Mouse (Mus musculus): ENCODE results near the gene Ebf1.

Gene Ebf1

DNA sequence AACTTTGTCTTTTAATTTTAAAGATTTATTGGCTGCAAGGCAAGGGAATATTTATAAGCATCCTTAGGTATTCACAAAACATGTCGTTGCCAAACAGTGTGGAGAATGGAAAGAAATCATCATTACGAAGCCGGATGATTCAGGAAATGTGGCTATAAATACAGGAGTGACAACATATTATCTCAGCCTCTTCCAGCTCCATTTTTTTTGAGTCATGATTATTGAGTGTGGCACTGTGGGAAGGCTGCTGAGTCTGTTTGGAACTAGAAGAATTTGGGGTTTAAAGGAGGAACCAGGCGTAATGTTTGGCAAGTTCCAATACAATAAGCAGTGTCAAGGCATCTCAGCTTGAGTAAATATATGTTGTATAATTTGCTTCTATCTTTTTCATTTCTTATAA is 326.7 kb downstream of the Ebf1 start:
- DNase-seq (ENCODE audit: extremely low spot score, low read depth, low spot score) = no peak

DNA sequence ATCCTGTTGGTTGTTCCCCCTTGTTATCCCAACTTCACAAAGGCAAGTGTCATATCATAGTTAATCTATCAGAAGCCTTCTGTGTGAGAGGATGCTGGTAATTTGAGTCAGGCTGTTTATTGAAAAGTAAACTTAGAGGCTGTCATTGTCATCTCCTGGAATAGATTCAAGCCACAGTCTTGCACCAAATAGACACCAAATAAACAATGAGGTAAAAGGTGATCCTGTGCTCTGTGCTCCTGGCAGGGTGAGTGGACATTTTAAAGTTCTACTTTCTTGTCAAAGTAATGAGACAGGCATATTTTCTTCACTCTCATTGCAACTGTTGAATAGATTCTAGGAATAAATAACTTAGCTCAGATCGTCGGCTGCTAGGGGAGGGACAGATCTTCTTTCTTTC is 327.3 kb downstream of the Ebf1 start:
- DNase-seq (ENCODE audit: extremely low spot score, low read depth, low spot score) = no peak

GRCm38 (mm10) chr11:44946618-44947017 is 329.5 kb downstream of the Ebf1 start:
- DNase-seq (ENCODE audit: extremely low spot score, low read depth, low spot score) = no peak

DNA sequence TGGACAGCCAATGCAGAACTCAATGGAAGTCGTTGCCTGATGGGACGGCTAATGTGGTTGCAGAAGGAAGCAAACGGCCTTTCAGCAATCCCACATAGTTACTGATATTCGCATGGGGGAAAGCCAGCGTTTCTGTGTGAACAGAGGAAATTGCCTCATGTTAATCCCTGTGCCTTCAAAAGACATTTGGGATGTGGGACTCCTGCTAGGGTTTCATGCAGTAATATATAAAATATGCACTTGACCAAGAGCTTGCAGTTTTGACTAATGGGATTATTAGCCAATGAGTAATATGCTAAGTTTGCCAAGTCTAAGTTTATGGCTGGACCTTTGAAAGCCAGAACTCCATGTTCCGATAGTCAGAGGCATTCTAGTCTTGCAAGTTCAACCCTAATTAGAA is 331.4 kb downstream of the Ebf1 start:
- no peak for DNase-seq (ENCODE audit: extremely low spot score, low read depth, low spot score)

DNA sequence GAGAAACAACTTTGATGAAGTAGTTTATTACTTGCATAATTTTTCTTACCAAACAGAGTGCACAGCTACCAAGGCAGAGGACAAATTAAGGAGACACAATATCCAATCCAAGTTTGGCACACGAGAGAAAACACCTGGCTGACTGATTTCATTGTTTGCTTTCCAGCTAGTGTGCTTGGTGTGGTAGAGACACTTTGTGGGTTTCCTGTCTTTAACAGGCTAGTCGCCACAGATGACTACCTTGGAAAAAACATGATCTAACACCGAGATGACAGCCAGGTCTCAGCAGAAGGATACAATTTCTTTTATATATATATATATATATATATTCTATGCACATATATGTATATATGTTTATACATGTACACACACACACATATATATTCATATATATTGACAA is 332.0 kb downstream of the Ebf1 start:
- DNase-seq (ENCODE audit: extremely low spot score, low read depth, low spot score) = no peak

DNA sequence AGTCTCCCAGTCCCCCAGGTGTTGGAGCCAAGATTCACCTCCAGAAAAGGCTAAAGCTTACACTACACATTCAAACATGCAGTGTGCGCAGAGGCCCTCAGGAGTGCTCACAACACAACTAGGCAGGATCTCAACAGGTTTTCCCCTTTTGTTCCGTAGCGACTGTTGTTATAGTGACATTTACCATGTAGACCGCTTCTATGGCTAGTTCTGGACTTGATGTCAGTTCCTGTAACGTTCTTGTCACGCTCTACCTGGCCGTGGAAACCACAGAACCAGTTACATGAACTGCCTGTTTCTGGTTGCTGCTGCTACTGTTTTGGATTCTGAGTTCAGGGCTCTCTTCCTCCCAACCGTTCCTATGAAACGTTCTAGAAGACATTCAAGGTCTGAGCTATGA is 333.2 kb downstream of the Ebf1 start:
- DNase-seq (ENCODE audit: extremely low spot score, low read depth, low spot score) = no peak

DNA sequence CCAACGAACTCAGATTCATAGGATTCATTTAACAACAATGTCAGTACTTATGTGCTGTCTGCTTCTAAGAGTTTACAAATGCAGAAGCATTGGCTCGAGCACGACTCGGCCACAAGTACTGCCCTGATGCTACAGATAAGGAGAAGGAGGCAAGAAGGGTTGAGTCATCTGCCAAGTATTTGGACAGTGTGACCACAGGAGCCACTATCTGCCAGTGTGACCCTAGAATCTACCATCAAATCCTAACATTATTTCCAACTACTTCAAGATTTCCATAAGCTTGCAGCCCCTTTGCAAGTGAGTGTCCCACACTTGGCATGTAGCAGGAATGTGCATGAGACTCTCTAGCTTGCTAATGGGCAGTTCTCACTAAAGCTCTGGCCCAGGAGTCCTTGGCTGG is 334.4 kb downstream of the Ebf1 start:
- DNase-seq (ENCODE audit: extremely low spot score, low read depth, low spot score) = no peak

DNA sequence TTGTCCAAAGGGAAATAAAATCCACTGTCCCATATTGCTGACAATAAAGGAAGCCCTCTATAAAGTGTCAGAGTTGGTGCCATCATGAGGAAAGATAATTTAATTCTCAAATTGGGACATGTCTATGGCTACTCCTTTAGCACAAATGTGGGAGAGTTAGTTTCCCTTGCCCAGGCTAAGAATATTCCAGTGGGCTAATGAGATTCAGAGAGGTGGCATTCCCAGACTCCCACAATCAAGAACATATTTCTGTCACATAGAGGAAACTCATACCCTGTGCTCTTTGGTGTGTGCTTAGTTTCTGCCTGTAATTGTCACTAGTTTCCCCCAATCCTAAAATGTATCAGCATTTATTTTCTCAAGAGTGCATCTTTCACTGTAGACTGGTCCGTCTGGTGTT is 336.2 kb downstream of the Ebf1 start:
- DNase-seq (ENCODE audit: extremely low spot score, low read depth, low spot score) = no peak

DNA sequence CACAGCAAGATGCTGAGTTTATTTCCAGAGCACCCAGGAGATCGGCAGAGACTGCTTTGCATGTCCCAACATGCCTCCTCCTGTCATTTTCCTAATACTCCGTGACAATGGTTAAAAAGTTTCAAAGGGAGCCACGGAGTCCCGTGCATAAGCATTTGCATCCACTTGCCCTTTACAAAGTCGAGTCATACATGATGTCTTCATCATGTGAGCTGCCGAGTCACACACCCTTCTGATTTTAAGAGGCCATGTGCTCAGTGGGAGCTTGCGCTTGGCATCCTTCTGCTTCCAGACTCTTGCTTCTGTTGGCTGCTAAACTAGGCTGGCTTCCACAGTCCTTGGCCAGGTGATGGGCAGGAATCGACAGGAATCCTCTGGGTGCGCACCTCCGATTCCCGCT is 336.7 kb downstream of the Ebf1 start:
- DNase-seq (ENCODE audit: extremely low spot score, low read depth, low spot score) = no peak

- no peak for DNase-seq (ENCODE audit: extremely low spot score, low read depth, low spot score)
Measured at GRCm38 (mm10) chr11:44954362-44954761, 337.2 kb downstream of the Ebf1 start.

GRCm38 (mm10) chr11:44962746-44963440 is 345.8 kb downstream of the Ebf1 start:
- DNase-seq (ENCODE audit: extremely low spot score, low read depth, low spot score) = no peak

- DNase-seq (ENCODE audit: extremely low spot score, low read depth, low spot score) = no peak
Measured at GRCm38 (mm10) chr11:44969011-44969410, 351.9 kb downstream of the Ebf1 start.

DNA sequence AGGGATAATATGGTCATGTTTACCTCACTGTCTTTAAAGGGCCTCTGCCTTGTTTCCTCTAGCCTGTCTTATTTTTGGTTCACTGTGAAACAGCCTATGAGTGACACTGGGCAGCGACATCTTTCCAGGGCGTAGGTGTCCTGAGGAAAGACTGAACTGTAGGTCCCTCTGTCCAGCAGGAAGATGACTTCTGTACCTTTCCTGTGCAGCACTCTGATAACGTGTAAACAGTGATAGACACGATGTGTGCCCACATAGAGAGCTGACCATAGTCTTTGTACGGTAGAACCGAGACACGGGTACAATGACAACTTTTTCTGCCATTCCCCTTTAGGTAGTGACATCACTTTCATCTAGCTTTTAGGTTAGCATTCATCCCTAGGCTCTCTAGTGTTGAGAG is 357.2 kb downstream of the Ebf1 start:
- DNase-seq (ENCODE audit: extremely low spot score, low read depth, low spot score) = no peak

DNA sequence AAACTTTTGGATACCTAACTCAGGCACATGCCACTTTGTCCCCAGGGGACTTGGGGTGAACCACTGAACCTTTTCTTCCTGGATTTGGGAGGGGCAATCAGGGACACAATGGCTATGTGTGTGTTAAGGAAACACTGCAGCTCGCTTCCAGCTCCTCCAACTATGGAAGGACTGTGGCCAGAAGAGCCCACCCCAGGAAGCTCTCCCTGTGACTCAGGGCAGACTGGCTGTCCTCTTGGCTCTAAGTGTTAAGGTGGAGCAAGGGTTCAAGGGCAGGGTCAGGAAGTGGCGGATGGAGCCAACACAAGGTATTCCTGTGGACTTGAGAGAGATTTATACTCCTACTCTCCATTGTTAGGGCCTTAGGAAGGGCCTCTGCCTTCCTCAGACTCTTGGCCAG is 358.0 kb downstream of the Ebf1 start:
- no peak for DNase-seq (ENCODE audit: extremely low spot score, low read depth, low spot score)

GRCm38 (mm10) chr11:44976254-44976802 is 359.2 kb downstream of the Ebf1 start:
- DNase-seq (ENCODE audit: extremely low spot score, low read depth, low spot score) = no peak

DNA sequence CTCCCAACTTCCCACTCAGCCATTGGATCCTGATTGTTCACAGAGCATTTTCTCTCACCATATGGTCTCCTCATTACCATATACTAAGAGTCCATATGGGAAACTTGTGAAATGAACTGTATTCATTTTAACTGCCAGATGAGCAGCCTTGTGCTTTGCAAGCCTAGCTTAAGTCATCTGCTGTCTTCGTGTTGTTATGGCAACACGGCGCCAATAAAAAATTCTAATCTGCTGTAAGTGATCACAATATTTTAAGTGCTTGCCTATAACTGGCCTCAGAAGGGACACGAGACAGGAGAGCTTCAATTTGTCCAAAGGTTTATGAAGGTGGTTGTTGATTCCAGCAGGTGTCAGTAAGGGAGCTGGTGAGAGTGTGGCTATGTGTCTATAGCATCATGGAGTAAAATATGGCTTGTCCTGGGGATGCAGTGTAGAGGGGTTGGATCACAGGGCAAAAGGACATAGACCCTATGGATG is 360.8 kb downstream of the Ebf1 start:
- DNase-seq (ENCODE audit: extremely low spot score, low read depth, low spot score) = no peak

GRCm38 (mm10) chr11:44979391-44979790 is 362.3 kb downstream of the Ebf1 start:
- no peak for DNase-seq (ENCODE audit: extremely low spot score, low read depth, low spot score)

DNA sequence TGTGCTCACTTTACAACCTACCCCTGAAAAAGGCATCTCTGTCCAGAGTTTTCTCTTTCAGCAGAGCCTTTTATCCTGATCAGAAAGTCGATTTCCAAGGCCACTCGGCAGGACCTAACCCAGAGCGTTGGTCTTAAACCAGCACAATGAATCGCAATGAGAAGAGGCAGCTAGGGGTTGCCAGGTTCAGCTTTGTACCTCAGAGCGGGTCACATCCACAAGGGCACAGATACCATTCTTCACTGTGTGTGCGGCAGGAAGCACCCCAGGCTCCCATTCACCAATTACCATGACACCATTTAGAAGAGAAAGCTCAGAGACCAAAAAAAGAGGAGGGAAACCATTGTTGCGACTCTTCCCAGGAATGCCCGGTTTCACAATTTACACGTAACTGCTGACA is 365.1 kb downstream of the Ebf1 start:
- DNase-seq (ENCODE audit: extremely low spot score, low read depth, low spot score) = no peak

DNA sequence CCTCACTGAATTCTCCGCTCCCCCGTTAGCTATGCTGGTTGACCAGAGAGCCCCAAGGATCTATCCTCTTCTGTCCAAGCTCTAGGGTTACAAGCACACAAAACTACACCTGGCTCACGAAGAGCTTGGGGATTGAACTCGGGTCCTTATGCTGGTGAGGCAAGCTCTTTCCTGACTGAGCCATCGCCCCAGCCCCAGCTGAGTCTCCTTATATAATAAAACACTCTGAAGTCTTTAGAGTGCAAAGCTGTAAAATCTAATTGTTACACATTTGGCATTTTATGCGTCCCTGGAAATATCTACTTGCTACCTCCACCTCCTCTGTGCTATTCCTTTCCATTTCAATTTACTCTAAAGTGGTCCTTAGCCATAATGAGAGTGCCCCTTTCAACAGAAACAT is 366.8 kb downstream of the Ebf1 start:
- no peak for DNase-seq (ENCODE audit: extremely low spot score, low read depth, low spot score)

GRCm38 (mm10) chr11:44984381-44984780 is 367.3 kb downstream of the Ebf1 start:
- no peak for DNase-seq (ENCODE audit: extremely low spot score, low read depth, low spot score)

DNA sequence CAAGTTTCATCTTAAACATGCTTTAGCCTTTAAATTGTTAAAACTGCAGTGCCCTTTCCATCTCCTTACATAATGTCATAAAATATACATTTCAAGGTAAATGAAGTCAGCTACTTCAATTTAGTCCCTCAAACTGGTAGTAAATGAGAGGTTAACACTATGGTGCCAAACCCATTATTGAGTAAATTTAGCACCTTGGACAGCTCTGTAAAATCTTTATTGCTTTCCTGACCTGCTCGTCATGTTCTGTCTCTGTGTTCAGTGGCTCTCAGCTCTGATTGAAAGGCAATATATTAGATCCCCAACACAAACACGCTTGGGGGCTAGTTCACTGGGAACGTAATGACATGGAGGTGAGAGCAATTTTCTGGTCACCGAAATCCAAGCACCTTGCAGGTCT is 370.7 kb downstream of the Ebf1 start:
- DNase-seq (ENCODE audit: extremely low spot score, low read depth, low spot score) = no peak

DNA sequence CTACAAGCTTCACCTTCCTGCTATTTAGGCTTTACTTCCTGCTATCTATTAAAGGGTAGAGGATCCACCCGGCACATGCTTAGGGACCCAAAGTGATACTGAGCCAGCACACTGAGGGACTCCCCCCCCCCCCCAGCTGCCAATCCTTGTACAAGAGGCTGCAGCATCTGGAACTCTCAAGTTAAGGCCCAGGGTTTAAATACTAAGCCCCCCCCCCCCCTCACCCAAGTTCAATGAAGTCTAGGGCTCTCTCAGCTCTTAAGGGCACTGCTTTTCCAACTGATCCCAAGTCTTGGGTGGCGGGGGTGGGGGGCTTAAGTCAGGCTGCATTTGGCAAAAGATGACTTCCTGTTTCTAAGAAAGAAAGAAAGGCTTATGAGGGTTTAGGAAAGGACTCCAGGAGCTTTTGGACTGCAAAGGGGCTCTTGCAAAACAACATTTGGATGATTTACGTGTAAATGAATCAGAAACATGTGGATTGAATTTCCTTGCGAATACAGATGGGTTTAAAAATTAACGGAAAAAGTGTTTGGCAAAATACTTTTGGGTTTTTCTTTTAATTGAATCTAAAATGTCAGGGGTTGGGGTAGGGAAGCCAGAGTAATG is 385.7 kb downstream of the Ebf1 start:
- no peak for DNase-seq (ENCODE audit: extremely low spot score, low read depth, low spot score)

Measured in hindlimb bud, embryonic 11.5 days (tissue).